Mouse (Mus musculus): Measurements from ENCODE around the gene Trpc4ap. TPM values are rescaled to one million over a fixed set of nuclear protein-coding genes. Genes with fewer than 3 reads are reported as not detected.

Trpc4ap gene
- polyA plus RNA-seq, 1 experiment from 2014 or later, result 137 TPM

MicroRNA genes within 50 kb of the gene (microRNA counts, 519-probe panel; counts per million panel counts)
- 236 counts per million, percentile 44 among the panel's probes with 10 or more counts for microRNA mmu-miR-499

Small RNA genes within 50 kb of the gene (microRNA-seq; reads per million reads assigned to microRNA genes)
- 10.9 reads per million, percentile 28 among the genes with 10 or more reads in this experiment for gene Mir499

Other genes starting within 250 kb of the Trpc4ap start
- gene Ncoa6, start 218.5 kb downstream of the Trpc4ap start, polyA plus RNA-seq (2015; fragmentation: Nextera tagmentation; extraction: Ambion mirVana), result 24.5 and 27.2 TPM in 2 replicates
- gene Acss2, start 174.4 kb downstream of the Trpc4ap start, polyA plus RNA-seq (2015; fragmentation: Nextera tagmentation; extraction: Ambion mirVana), result 12.2 and 13.1 TPM in 2 replicates
- gene Ggt7, start 174.1 kb downstream of the Trpc4ap start, polyA plus RNA-seq (2015; fragmentation: Nextera tagmentation; extraction: Ambion mirVana), result 13.7 and 14.3 TPM in 2 replicates
- gene Gss, start 99.6 kb downstream of the Trpc4ap start, polyA plus RNA-seq (2015; fragmentation: Nextera tagmentation; extraction: Ambion mirVana), result 32.2 and 35.5 TPM in 2 replicates
- gene Myh7b, start 81.2 kb downstream of the Trpc4ap start, polyA plus RNA-seq (2015; fragmentation: Nextera tagmentation; extraction: Ambion mirVana), result 0.28 and 0.55 TPM in 2 replicates
- 27.5 and 32.5 TPM in 2 replicates for gene Edem2, start 37.1 kb upstream of the Trpc4ap start, polyA plus RNA-seq (2015; fragmentation: Nextera tagmentation; extraction: Ambion mirVana)
- gene Gm17581, start 43.5 kb upstream of the Trpc4ap start, polyA plus RNA-seq (2015; fragmentation: Nextera tagmentation; extraction: Ambion mirVana), result not detected in 2 replicates
- 4.9 and 7.0 TPM in 2 replicates for gene Procr, start 58.7 kb upstream of the Trpc4ap start, polyA plus RNA-seq (2015; fragmentation: Nextera tagmentation; extraction: Ambion mirVana)
- gene Mmp24, start 83.0 kb upstream of the Trpc4ap start, polyA plus RNA-seq (2015; fragmentation: Nextera tagmentation; extraction: Ambion mirVana), result 0.14 and 0.32 TPM in 2 replicates
- gene BC029722, start 127.0 kb upstream of the Trpc4ap start, polyA plus RNA-seq (2015; fragmentation: Nextera tagmentation; extraction: Ambion mirVana), result 16.6 and 17.5 TPM in 2 replicates
- 174 and 201 TPM in 2 replicates for gene Eif6, start 134.5 kb upstream of the Trpc4ap start, polyA plus RNA-seq (2015; fragmentation: Nextera tagmentation; extraction: Ambion mirVana)
- gene Fam83c, start 142.5 kb upstream of the Trpc4ap start, polyA plus RNA-seq (2015; fragmentation: Nextera tagmentation; extraction: Ambion mirVana), result 0.98 and 1.6 TPM in 2 replicates
- 58.6 and 67.5 TPM in 2 replicates for gene Uqcc1, start 237.9 kb upstream of the Trpc4ap start, polyA plus RNA-seq (2015; fragmentation: Nextera tagmentation; extraction: Ambion mirVana)
- gene Gm15557, start 248.3 kb upstream of the Trpc4ap start, polyA plus RNA-seq (2015; fragmentation: Nextera tagmentation; extraction: Ambion mirVana), result not detected in 2 replicates

Data from embryonic facial prominence, embryonic 13.5 days (tissue).